Mouse (Mus musculus): ENCODE measurements around the gene Olfr167. TPM values are rescaled to one million over a fixed set of nuclear protein-coding genes. Genes with fewer than 3 reads are reported as not detected.
"Not testable (repeated sequence)": the region's sequence is repeated elsewhere in the genome, so short reads cannot be mapped to it uniquely, and the experiment has no call there.

The Olfr167 gene
- not detected for polyA plus RNA-seq (2012; fragmentation: generic; extraction: Trizol)

GRCm38 (mm10) chr16:19522166-19522565, at the start of gene Olfr167:
Olfr167 (minus strand) TSS chr16:19522266.
- no peaks in the 10 kb centered on the region for H3K79me2 ChIP-seq (ENCODE audit: control insufficient read depth, insufficient read depth)
- no peak within 1 kb of the TSS for H3ac ChIP-seq (ENCODE audit: control insufficient read depth, insufficient read length)
- no peaks in the 10 kb centered on the region for H3K36me3 ChIP-seq (ENCODE audit: control insufficient read depth, insufficient read depth)
- H3K4me3 ChIP-seq = no peak within 1 kb of the TSS
- TF ChIP-seq SRF (IDR thresholded peaks at IDR 0.05; ENCODE audit: control insufficient read depth, insufficient read length, low read depth) (no peak), POLR2A (IDR thresholded peaks at IDR 0.05; ENCODE audit: insufficient read length, low read depth) (no peak), MAX (IDR thresholded peaks at IDR 0.05; ENCODE audit: low read depth) (no peak), E2F4 (IDR thresholded peaks at IDR 0.05; ENCODE audit: insufficient read depth) (no peak), POLR2AphosphoS2 (IDR thresholded peaks at IDR 0.05; ENCODE audit: insufficient read length, low read depth) (no peak)
- H3K27me3 ChIP-seq (ENCODE audit: control insufficient read depth, insufficient read depth, insufficient read length) = no peaks in the 10 kb centered on the region
- no peak within 1 kb of the TSS for H3K4me2 ChIP-seq (ENCODE audit: low read depth)

- not testable (repeated sequence) for H3K36me3 ChIP-seq (ENCODE audit: control insufficient read depth, insufficient read depth); H3K79me2 ChIP-seq (ENCODE audit: control insufficient read depth, insufficient read depth); H3K27me3 ChIP-seq (ENCODE audit: control insufficient read depth, insufficient read depth, insufficient read length); H3K4me2 ChIP-seq (ENCODE audit: low read depth); H3K4me3 ChIP-seq; H3ac ChIP-seq (ENCODE audit: control insufficient read depth, insufficient read length)
Measured at GRCm38 (mm10) chr16:19571709-19572108, 49.6 kb upstream of the Olfr167 start, which contains the start of gene Olfr169. Olfr169 (minus strand) TSS chr16:19571809.

- not testable (repeated sequence) for H3K36me3 ChIP-seq (ENCODE audit: control insufficient read depth, insufficient read depth); H3K4me3 ChIP-seq; H3ac ChIP-seq (ENCODE audit: control insufficient read depth, insufficient read length); H3K79me2 ChIP-seq (ENCODE audit: control insufficient read depth, insufficient read depth); H3K4me2 ChIP-seq (ENCODE audit: low read depth); H3K27me3 ChIP-seq (ENCODE audit: control insufficient read depth, insufficient read depth, insufficient read length)
Measured at GRCm38 (mm10) chr16:19553429-19553828, 31.4 kb upstream of the Olfr167 start.

- not testable (repeated sequence) for H3K79me2 ChIP-seq (ENCODE audit: control insufficient read depth, insufficient read depth); H3K4me2 ChIP-seq (ENCODE audit: low read depth); H3K36me3 ChIP-seq (ENCODE audit: control insufficient read depth, insufficient read depth); H3K4me3 ChIP-seq; H3ac ChIP-seq (ENCODE audit: control insufficient read depth, insufficient read length); H3K27me3 ChIP-seq (ENCODE audit: control insufficient read depth, insufficient read depth, insufficient read length)
Measured at GRCm38 (mm10) chr16:19552246-19552645, 30.2 kb upstream of the Olfr167 start.

GRCm38 (mm10) chr16:19535455-19535854, 13.4 kb upstream of the Olfr167 start, which contains the start of gene Olfr168:
Olfr168 (minus strand) TSS chr16:19535555.
- Histone ChIP-seq H3K4me3 (no peak within 1 kb of the TSS), H3K4me2 (ENCODE audit: low read depth) (no peak within 1 kb of the TSS), H3K79me2 (ENCODE audit: control insufficient read depth, insufficient read depth) (no peaks in the 10 kb centered on the region), H3ac (ENCODE audit: control insufficient read depth, insufficient read length) (no peak within 1 kb of the TSS), H3K36me3 (ENCODE audit: control insufficient read depth, insufficient read depth) (no peaks in the 10 kb centered on the region), H3K27me3 (ENCODE audit: control insufficient read depth, insufficient read depth, insufficient read length) (no peaks in the 10 kb centered on the region)
- TF ChIP-seq USF1 (IDR thresholded peaks at IDR 0.05; ENCODE audit: low read depth) (no peak), TCF12 (IDR thresholded peaks at IDR 0.05; ENCODE audit: insufficient read depth, poor library complexity, severe bottlenecking) (no peak), POLR2A (IDR thresholded peaks at IDR 0.05; ENCODE audit: insufficient read length, low read depth) (no peak), REST (IDR thresholded peaks at IDR 0.05; ENCODE audit: insufficient read depth, insufficient read length) (no peak), POLR2AphosphoS2 (IDR thresholded peaks at IDR 0.05; ENCODE audit: insufficient read length, low read depth) (no peak), CEBPB (IDR thresholded peaks at IDR 0.05; ENCODE audit: insufficient read depth, poor library complexity, severe bottlenecking) (no peak)

- no peak within 1 kb of the TSS for H3K4me3 ChIP-seq
- H3K79me2 ChIP-seq (ENCODE audit: control insufficient read depth, insufficient read depth) = no peaks in the 10 kb centered on the region
- no peak within 1 kb of the TSS for H3K4me2 ChIP-seq (ENCODE audit: low read depth)
- no peak for TF ChIP-seq POLR2AphosphoS2 (IDR thresholded peaks at IDR 0.05; ENCODE audit: insufficient read length, low read depth)
- no peak for TF ChIP-seq TCF12 (IDR thresholded peaks at IDR 0.05; ENCODE audit: insufficient read depth, poor library complexity, severe bottlenecking)
- no peak for TF ChIP-seq REST (IDR thresholded peaks at IDR 0.05; ENCODE audit: insufficient read depth, insufficient read length)
- TF ChIP-seq MYOG (IDR thresholded peaks at IDR 0.05; ENCODE audit: control insufficient read depth in 1 of 3, insufficient read depth in 1 of 3, insufficient read length in 2 of 3, low read depth in 2 of 3) = no peak
- TF ChIP-seq POLR2A (IDR thresholded peaks at IDR 0.05; ENCODE audit: insufficient read length, low read depth) = no peak
- no peaks in the 10 kb centered on the region for H3K36me3 ChIP-seq (ENCODE audit: control insufficient read depth, insufficient read depth)
- H3K27me3 ChIP-seq (ENCODE audit: control insufficient read depth, insufficient read depth, insufficient read length) = no peaks in the 10 kb centered on the region
- H3ac ChIP-seq (ENCODE audit: control insufficient read depth, insufficient read length) = no peak within 1 kb of the TSS
Measured at GRCm38 (mm10) chr16:19483394-19483793, 38.7 kb downstream of the Olfr167 start, which contains the start of gene Olfr166. Olfr166 (plus strand) TSS chr16:19483694.

- TF ChIP-seq MYOD1 (IDR thresholded peaks at IDR 0.05; ENCODE audit: control insufficient read depth in 1 of 3, insufficient read length in 2 of 3, low read depth in 2 of 3) (no peak), POLR2AphosphoS2 (IDR thresholded peaks at IDR 0.05; ENCODE audit: insufficient read length, low read depth) (no peak), MYOG (IDR thresholded peaks at IDR 0.05; ENCODE audit: control insufficient read depth in 1 of 3, insufficient read depth in 1 of 3, insufficient read length in 2 of 3, low read depth in 2 of 3) (no peak), MAX (IDR thresholded peaks at IDR 0.05; ENCODE audit: low read depth) (no peak), E2F4 (IDR thresholded peaks at IDR 0.05; ENCODE audit: insufficient read depth) (no peak), TCF12 (IDR thresholded peaks at IDR 0.05; ENCODE audit: insufficient read depth, poor library complexity, severe bottlenecking) (no peak), SRF (IDR thresholded peaks at IDR 0.05; ENCODE audit: control insufficient read depth, insufficient read length, low read depth) (no peak), USF1 (IDR thresholded peaks at IDR 0.05; ENCODE audit: low read depth) (no peak)
- H3K79me2 ChIP-seq (ENCODE audit: control insufficient read depth, insufficient read depth) = no peaks in the 10 kb centered on the region
- no peaks in the 10 kb centered on the region for H3K27me3 ChIP-seq (ENCODE audit: control insufficient read depth, insufficient read depth, insufficient read length)
- no peak overlapping the region for H3ac ChIP-seq (ENCODE audit: control insufficient read depth, insufficient read length)
- H3K4me3 ChIP-seq = no peak overlapping the region
- H3K4me2 ChIP-seq (ENCODE audit: low read depth) = no peak overlapping the region
- H3K36me3 ChIP-seq (ENCODE audit: control insufficient read depth, insufficient read depth) = no peaks in the 10 kb centered on the region
Measured at GRCm38 (mm10) chr16:19464365-19464764, 57.7 kb downstream of the Olfr167 start.
